Mouse (Mus musculus) c-Kit-positive CD71-negative TER-119-negative erythroid progenitor cells, embryonic 14.5 days (primary cell): ENCODE measurements at regions not wholly inside any gene's neighbourhood (a gene's known extent, or its start where the extent isn't known, plus 50 kb on each side); places are given as distances from the start of the nearest gene placed in this dataset.

ENCODE experiments used
- DNase-seq: peaks from one replicate; pipeline ENCODE4 v3.0.0-alpha.2; 2013; ENCODE audit warnings: low read depth

DNA sequence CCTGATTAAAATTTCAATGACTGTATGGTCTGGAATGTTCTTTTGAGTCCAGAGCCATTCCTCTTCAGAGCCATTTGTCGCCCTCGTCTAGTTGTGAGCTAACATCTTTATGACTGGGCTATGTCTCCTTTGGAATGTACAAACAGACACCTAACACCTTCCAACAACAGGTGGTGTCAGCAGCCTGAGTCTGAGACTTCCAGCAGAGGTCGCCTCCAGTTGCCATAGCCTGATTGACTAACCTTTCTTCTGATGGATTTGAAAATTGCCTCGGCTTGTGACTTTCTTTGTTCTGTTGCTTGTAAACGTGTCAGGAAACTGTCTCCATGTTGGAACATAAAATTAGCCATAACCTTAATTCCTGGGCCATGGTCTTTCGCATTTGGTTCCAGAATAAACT lies 284.8 kb upstream of the Hs6st1 start:
- no peak for DNase-seq

DNA sequence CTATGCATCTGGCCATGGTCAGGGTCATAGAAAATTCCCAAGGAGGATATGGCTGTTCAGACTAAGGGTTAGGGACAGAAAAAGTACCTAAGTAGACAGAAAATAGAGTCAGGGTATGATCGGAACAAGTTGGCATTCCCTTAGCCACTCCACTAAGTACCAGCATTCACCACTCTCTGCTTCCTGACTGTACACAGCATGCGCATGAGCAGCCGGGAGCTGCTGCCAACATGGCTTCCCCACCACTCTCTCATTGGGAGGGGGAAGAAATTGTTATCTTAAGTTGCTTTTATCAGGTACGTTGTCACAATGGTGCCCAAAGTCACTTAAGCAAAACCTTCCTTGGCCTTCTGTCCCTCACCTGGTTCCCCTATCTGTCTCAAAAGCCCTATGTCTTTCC lies 282.0 kb upstream of the Hs6st1 start:
- DNase-seq = no peak

DNA sequence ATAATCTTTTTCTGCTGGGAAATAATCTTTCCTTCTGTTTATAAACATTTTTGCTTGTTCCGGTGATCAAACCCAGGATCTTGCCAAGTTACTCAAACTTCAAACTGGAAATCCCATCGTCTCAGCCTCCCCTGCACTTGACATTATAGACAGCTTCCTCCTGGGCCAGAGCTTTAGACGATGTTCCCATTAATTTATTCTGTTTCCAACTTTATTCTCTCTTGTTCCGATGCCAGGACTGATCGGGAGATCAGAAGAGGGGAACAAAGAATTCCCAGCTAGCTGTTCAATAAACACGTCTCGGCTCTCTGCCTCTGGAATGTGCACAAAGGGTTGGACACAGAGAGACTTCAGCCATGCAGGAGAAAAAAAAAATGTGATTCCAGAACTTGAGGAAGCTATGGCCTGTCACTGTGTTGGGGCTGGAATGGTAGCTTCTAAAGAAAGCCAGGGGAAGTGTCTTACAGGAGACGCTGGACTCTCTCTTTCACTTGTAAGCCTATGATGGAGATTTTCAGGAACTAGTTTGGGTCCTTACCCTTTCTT lies 281.5 kb upstream of the Hs6st1 start:
- no peak for DNase-seq

DNA sequence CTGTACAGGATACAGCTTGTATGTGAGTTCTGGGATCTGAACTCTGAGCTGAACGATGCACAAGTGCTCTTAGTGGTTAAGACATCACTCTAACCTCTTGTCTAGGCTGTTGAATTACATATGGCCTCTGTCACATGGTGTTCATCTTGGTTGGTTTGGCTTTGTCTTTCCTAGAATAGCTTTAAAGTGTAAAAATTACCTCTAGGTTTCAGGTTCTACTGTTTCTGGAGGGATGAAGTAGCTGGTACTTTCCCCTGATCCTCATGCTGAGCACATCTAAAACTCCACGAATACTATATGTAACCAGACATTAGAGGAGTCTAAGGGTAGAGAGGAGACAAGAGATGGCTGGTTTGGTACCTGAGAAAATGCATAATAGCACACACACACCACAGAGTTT lies 271.1 kb upstream of the Hs6st1 start:
- no peak for DNase-seq

DNA sequence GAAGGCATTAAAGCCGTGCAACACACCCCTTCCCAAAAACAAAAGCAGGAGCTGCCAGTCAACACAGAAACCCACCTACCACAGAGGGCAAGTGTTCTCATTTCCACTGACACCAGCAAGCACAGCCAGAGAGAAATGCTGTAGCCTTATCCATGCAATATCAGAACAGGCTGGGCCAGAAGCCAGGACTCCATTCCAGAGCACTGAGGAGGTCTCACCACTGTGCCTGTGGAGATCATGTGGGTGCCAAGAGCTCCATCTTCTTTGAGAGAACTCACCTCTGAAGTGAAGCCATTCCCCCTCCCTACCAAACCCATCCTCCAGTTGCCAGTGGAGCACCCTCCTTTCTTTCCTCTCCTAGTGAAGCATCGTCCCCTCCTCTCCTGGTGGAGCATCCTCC lies 270.7 kb upstream of the Hs6st1 start:
- DNase-seq = no peak

DNA sequence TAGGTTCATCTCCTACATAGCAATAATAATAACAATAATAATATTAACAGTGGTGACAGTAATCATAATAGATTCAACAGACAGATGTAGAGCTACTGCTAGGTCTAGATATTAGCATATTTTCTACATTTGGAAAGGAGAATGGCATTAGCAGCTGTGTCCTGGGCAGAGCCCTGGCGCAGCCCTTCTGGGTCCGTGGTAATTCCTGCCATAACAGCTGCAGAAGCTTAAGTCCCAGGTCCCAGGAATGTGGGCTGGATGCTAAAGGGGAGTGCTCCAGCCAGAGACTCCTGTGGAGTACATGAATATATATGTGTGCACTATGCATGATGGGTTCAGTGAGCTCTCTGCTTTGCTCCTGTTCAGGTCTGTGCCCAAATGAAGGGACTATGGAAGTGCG lies 262.7 kb upstream of the Hs6st1 start:
- DNase-seq = no peak

DNA sequence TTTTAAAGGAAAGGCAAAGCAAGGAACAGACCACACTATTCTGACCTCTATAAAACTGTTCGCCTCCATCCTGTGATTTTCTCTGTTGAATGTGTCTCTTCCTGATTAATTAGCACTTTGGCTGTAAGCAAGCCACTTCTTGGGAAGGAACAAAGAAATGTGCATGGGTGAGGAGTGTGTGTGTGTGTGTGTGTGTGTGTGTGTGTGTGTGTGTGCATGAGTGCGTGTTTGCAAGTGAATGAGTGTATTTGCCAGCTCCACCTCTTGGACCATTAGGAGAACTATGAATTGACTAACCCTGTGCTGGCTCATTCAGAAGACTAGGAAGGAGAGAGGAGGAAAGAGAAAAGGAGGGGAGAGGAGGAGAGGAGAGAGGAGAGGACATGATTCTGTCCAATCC lies 261.9 kb upstream of the Hs6st1 start:
- DNase-seq = no peak

DNA sequence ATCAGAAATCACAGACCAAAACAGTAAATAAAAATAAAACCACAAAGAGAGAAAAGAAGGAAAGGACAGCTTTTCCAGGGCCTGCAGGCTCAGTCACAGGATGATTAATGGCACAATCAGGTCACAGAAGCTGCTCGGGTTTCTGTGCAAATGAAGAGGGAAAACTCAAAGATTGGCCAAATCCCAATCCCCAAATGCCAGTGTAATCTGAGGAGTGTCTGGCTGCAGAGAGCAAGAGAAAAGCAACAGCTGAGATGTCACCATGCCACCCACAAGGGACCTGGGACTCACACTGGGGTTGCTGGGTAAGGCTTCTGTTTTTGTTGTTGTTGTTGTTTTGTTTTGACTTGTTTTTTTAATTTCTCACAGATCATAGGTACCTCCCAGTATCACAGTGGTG lies 261.5 kb upstream of the Hs6st1 start:
- DNase-seq = no peak

DNA sequence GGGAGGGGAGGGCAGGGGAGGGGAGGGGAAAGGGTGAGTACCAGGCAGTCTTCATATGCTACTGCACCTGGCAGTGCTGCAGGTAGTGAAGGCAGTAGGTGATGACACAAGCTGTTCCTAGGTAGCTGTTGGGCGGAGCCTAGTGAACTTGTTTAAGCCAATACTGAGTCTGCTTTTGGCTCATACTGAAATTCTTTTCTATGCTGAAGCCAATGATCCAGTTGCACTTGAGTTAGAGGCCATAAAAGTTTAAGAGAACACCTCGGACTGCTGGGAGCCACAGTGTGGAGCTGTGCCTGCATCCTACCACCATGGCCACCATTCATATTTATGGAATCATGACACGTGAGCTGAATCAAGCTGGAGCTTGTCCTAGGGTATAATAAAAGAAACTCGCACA lies 259.3 kb upstream of the Hs6st1 start:
- DNase-seq = no peak

DNA sequence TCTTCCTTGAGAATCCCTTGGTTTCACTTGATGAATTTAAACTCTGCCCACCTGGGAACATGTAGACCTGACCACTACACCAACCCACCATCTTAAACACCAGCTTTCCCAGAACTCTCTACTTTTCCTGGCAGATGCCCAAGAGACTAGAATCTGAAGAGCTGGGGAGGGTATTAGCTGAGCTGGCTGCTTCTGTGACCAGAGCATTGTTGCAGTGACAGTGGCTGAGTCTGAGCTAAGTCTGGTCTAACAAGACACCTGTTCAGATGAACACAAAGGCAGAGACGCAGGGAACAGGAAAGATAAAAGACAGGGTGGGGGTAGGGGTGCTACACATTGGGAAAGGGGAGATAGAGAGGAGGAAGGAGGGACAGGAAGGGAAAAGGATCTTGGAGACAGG lies 258.9 kb upstream of the Hs6st1 start:
- no peak for DNase-seq

DNA sequence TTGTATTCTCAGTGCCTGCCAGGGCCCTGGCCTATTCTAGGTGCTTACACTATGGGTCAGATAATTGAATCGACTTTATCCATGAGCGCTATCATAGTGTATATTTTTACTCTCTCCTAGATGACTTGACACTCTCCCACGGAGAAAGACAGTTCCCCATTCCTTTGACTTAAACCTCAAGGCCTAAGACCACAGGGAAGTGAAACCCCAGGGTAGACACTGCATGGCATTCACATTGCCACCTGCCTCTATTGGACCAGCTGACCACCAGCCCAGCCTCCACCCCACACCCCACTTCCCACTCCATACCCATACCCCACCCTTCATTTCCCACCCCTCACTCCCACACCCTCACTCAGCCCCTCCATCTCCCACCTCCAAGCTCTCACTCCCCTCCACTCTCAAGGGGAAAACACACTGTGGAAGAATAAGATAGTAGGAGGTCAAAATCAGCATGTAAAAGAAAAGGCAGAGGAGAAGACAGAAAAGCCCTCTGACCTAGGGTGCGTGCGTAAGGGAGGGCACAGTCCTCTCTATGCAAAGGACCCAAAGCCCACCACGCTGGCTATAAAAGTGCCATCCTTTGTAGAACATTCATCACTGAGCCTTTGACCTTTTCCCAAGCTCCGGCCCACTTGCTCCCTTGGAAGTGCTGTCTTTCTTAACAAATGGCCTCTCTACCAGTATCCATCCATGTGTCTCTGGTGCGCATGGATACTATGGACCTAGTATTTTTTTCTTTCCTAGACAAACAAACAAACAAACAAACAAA lies 257.4 kb upstream of the Hs6st1 start:
- DNase-seq = peak; percentile 12

DNA sequence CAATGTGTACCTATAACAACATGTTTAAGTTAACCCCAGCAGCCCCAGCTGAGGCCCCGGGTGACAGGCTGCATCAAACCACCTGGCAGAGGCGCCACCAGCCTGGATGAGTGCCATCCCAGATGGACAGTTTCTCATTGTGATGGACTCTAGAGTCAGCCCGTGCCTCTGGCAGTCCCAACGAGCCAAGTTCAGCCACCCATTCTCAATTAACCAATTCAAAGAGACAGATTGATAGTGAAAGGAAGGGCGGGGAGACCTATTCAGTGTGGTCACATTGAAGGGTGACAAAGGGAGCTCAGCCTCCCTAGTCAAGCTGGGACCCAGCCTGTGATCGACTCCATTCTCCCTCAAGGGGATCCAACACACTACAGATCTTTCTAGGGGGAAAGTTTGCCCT lies 256.8 kb upstream of the Hs6st1 start:
- no peak for DNase-seq

DNA sequence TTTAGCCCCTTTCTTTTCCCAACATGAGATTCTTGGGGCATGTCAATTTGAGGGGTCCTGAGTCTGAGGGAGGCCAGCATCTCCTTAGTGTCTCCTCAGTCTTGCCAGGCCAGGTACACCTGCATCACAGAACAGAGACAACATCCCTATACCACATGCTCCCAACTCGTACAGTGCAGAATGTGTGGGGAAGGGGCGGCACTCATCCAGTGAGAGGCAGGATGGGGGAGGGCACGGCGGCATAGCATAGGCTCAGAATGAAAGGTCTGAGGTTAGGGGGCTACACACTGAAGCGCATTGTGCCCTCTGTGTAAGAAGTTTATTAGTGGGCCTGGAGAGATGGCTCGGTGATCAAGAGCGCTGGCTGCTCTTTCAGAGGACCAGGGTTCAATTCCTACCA lies 256.4 kb upstream of the Hs6st1 start:
- no peak for DNase-seq

DNA sequence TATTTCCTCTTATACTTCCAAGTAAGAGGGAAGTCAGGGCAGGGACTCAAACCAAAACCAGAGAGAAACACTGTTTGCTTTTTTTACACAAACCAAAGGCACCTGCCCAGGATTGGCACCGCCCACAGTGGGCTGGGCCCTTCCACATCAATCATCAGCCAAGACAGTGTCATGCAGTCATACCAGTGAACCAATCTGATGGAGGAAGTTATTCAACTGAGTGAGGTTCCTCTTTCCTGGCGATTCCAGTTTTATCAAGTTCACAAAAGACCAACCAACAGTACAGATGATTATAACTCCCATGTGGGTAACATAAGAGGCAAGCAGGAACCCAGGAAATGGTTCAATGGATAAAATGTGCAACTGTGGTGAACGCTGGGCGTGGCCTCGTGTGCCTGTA lies 254.6 kb upstream of the Hs6st1 start:
- peak; percentile 49 for DNase-seq

DNA sequence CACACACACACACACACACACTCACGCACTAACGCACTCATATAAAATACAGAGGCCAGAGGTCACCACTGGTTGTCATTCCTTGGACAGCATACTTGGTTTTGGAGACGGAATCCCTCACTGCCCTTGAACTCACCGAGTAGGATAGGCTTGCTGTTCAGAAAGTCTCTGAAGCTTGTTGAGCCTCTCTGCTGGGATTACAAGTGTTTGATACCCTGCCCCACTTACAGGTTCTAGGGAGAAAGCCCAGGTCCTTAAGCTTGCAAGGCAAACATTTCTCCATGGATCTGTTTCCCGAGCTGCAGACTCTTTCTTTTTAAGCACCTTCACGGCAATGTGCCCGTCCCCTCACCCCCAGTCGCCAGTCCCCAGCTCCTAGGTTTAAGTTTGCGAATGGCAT lies 254.0 kb upstream of the Hs6st1 start:
- no peak for DNase-seq

DNA sequence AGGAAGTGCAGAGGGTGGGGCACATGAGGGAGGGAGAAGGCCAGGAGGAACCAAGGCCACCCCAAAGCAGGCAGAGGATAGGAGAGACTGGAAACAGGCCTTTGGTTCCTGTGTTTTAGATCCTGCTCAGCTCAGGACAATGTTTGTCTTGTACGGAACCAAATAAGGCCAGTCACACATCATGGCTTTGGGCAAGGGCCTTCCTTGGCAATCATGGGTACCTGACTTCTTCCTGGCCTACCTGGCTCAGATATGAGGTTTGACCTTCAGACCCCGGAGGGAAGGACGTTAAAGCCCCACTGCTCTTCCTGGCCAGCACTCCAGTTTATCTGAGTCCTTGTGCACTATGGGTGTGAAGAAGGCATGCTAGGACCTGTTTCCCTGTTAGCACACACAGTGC lies 253.4 kb upstream of the Hs6st1 start:
- DNase-seq = no peak

DNA sequence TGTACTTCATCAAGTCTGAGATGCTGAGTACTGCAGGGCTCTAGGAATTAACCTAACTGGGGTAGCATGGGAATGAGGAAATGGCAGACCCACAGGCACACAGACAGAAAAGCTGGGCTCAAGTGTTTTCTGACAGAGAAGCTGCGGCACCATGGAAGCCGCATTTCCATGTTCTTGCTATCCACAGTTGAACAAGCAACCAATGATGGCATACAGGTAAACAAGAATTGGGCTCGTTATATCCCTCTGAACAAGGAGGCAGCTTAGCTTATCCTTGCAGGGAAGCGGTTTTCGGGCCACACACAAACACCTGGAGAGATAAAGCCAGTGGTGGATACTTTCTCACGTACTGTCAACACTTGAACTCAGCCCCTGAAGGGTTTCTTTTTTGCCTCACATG lies 246.4 kb upstream of the Hs6st1 start:
- DNase-seq = no peak

DNA sequence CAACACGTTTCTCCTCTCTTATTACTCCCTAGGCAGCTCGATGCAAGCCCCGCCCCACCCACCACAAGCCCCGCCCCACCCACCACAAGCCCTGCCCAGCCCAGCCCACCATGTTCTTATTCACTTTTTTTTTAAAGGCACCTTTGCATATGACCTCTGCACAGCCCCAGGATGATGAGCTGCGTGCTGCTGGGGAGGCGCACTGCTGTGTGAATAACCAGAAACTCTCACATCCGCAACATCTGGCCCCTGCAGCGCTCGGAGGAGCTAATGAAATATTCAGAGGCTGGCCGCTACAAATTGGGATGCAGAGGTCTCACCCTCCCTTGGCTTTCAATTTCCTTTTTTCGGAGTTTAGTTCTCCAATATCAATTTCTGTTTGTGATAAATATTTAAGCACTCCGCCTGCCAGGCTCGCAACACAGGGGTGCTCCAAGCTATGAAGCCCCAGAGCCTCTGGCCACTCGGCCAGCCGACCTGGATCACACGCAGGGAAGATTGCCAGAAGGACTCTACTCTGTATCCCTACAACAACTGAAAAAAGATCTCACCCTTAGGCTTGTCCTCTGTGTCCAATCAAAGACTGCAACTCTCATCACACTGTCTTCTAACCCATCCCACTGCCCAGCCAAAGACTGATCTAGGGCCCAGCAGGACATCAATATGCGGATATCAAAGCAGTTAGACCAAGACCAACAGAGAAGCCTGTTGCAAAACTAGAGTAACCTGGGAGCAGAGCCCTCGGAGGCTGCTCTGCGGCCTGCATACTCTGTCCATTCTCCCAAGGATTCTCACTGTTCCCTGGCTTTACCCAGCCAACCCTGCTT lies 245.6 kb upstream of the Hs6st1 start:
- no peak for DNase-seq

DNA sequence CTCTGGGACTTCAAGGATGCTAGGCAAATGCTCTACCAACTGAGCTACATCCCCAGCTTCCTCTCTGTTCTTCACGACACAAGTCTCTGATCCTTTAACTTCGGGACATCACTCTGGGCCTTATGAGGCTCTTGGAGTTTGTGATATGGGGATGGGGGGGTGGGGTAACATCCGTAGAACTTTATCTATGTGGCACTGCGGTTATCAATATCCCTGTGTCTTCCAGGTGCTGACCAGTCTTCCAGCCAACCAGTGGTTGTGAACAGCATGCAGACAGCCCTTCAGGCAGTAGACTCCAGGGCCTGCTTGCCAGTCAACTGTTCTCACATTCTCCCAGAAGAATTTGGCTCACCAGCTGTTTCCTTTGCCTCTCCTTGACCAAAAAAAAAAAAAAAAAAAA lies 244.7 kb upstream of the Hs6st1 start:
- no peak for DNase-seq

DNA sequence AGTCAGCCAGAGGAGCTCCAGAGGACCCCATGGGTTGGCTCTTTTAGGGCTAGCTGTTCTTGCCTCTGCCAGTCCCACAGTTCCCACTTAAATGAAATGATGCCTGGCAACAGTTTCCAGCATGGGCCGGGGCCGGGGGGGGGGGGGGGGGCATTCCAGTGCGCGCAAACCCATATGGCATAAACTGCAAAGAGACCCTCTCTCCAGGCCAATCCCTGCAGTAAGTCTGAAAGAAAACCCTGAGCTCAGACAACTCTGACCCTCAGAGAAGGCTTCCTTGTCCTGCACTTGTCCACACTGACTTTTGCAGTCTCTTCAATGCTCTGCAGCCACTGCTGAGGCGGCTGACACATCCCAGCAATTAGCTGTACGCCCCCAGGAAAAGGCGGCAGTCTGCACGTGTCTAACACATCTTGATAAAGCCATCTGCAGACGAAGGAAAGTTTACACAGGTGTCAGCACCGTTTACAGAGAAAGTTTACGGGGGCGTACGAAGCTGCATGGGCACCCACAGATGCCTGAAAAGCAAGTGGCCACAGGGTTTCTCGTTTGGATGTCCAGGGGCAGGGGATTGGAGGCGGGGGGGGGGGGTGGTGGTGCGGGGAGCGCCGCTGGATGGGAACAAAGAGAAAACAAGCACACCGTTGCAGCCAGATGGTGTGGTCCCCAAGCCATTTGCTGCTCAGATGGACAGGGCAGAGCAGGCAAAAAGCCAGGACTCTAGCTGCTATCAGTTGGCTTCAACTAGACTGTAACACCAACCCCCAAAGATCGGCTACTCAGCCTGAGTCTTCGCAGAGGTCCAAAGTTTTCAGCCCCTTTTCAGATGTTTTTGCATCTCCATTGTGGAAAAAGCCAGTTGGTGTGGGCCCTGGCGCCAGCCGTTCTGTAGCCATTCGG lies 244.0 kb upstream of the Hs6st1 start:
- DNase-seq = no peak

DNA sequence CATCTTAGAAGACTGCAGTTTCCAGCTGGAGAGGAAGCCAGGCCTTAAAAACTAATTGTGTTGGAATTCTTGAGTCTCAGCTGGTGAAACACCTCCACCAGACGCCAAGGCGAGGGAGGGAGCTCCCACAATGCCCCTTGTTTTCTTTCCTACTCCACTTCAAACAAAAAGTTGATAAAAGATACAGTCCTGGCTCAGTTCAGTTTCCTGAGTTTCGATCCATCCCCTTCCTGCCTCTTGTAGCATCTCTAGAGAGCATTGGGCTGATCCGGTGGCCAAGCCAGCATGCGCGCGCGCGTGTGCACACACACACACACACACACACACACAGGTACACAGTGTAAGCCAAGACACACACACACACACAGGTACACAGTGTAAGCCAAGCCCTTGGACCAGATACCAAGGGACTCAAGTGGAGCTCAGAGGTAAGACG lies 242.7 kb upstream of the Hs6st1 start:
- DNase-seq = no peak

DNA sequence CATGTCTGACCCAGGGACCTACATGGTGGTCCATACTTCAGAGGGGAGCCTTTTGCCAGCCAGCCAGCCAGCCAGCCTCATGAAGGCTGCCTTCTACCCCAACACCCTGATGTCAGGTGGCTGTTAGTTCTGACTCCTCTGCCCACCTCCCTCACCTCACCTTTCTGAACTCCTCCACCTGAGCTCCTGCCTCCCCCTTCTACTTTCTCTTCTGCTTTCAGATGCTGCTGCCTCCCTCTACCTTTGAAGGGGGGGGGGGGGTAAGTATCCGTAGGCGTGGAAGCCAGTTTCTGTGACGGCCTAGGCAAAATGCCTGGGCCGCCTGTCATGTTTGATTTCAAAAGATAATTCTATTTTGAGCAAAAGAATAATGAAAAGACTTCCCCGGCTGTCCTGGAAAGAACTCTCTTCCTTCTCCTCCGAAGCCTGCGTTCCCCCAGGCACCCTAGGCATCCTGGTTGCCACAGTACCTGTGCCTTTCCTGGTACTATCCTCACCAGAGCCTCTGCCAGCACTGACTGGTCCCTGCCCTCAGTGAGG lies 241.6 kb upstream of the Hs6st1 start:
- DNase-seq = no peak
